Mouse (Mus musculus) forebrain, embryonic 13.5 days (tissue): ENCODE data around the gene Gatd1. TPM values are rescaled to one million over a fixed set of nuclear protein-coding genes. Genes with fewer than 3 reads are reported as not detected.
"Not testable (repeated sequence)": the region's sequence is repeated elsewhere in the genome, so short reads cannot be mapped to it uniquely, and the experiment has no call there.

Experiments used
- ATAC-seq: fragments of 200-750 bp; cut with Nextera tagmentation; 2 replicates; pipeline ENCODE4 v1.8.0; 2017
- H3K27ac ChIP-seq: fragments of 300-500 bp; sonication (generic); 2 replicates; pipeline ENCODE4 v1.5.1; 2015; ENCODE audit warnings: inconsistent platforms, mild to moderate bottlenecking, moderate library complexity
- H3K27me3 ChIP-seq: fragments of 300-500 bp; sonication (generic); 2 replicates; pipeline ENCODE4 v1.6.1; 2015; ENCODE audit warnings: mild to moderate bottlenecking, inconsistent platforms
- H3K36me3 ChIP-seq: fragments of 300-500 bp; sonication (generic); 2 replicates; pipeline ENCODE4 v1.6.1; 2015; ENCODE audit warnings: mild to moderate bottlenecking, inconsistent platforms; ENCODE audit not compliant: poor library complexity, severe bottlenecking
- H3K4me1 ChIP-seq: fragments of 300-500 bp; sonication (generic); 2 replicates; pipeline ENCODE4 v1.6.1; 2015; ENCODE audit warnings: inconsistent platforms
- H3K4me2 ChIP-seq: fragments of 300-500 bp; sonication (generic); 2 replicates; pipeline ENCODE4 v1.6.1; 2015; ENCODE audit warnings: inconsistent platforms, mild to moderate bottlenecking, moderate library complexity
- H3K4me3 ChIP-seq: fragments of 300-500 bp; sonication (generic); 2 replicates; pipeline ENCODE4 v1.5.1; 2015; ENCODE audit warnings: mild to moderate bottlenecking, inconsistent platforms
- H3K9ac ChIP-seq: fragments of 300-500 bp; sonication (generic); 2 replicates; pipeline ENCODE4 v1.6.1; 2015; ENCODE audit warnings: mild to moderate bottlenecking, inconsistent platforms
- H3K9me3 ChIP-seq: fragments of 300-500 bp; sonication (generic); replicated peaks from 2 replicates; pipeline ENCODE4 v1.6.1; 2016; ENCODE audit warnings: inconsistent platforms
- WGBS: fragments of 180-500 bp; shearing (Covaris S2); methylation state at CpG from one replicate; pipeline ENCODE4 v1.1.7; 2015; 5-methylcytosine and 5-hydroxymethylcytosine counted together
- polyA plus RNA-seq: library from polyadenylated mRNA; unstranded; fragments of >200 nt; fragmentation: Nextera tagmentation; extraction: Ambion mirVana; gene quantifications from 2 replicates; pipeline ENCODE4 v1.2.1, GENCODE M21; 2015

Gatd1 gene
- polyA plus RNA-seq, 1 experiment from 2014 or later = 55.6 TPM

- peak within 1 kb of the TSS; percentile 52 for H3K27ac ChIP-seq
- H3K4me3 ChIP-seq = peak within 1 kb of the TSS; percentile 68
- peaks cover 17% of the 10 kb centered on the region for H3K27me3 ChIP-seq
- peaks cover 21% of the 10 kb centered on the region for H3K4me1 ChIP-seq
- peak within 1 kb of the TSS; percentile 80 for H3K9ac ChIP-seq
- H3K9me3 ChIP-seq = no peaks in the 10 kb centered on the region
- under 1% methylated on average over 41 of the region's 45 CpGs for WGBS
- ATAC-seq = peak; percentile 80
- peak within 1 kb of the TSS; percentile 95 for H3K4me2 ChIP-seq
- H3K36me3 ChIP-seq = peaks cover 42% of the 10 kb centered on the region
Measured at GRCm38 (mm10) chr7:141454967-141455551, 41.1 kb upstream of the Gatd1 start, which contains the start of gene Pnpla2. Gene Pnpla2 (plus strand): TSS chr7:141455198.

- Histone ChIP-seq H3K36me3 (peaks cover 41% of the 10 kb centered on the region), H3K4me1 (peaks cover 25% of the 10 kb centered on the region), H3K27me3 (0 out of 2 replicates have a peak, but pooled peaks cover 6% of the 10 kb centered on the region), H3K9me3 (no peaks in the 10 kb centered on the region), H3K4me2 (no peak overlapping the region), H3K9ac (no peak overlapping the region), H3K4me3 (no peak overlapping the region), H3K27ac (no peak overlapping the region)
- ATAC-seq = no peak
- 72% methylated on average over 2 of the region's 2 CpGs for WGBS
Measured at GRCm38 (mm10) chr7:141453636-141454035, 39.7 kb upstream of the Gatd1 start.

GRCm38 (mm10) chr7:141451928-141452327 lies 38.0 kb upstream of the Gatd1 start:
- H3K27me3 ChIP-seq = 0 out of 2 replicates have a peak, but pooled peaks cover 6% of the 10 kb centered on the region
- H3K4me1 ChIP-seq = peaks cover 32% of the 10 kb centered on the region
- ATAC-seq = no peak
- peaks cover 40% of the 10 kb centered on the region for H3K36me3 ChIP-seq
- no peak overlapping the region for H3K27ac ChIP-seq
- H3K9me3 ChIP-seq = no peaks in the 10 kb centered on the region
- no peak overlapping the region for H3K4me3 ChIP-seq
- no peak overlapping the region for H3K4me2 ChIP-seq
- H3K9ac ChIP-seq = no peak overlapping the region

GRCm38 (mm10) chr7:141447110-141447991 lies 33.4 kb upstream of the Gatd1 start, which contains the start of gene Rplp2:
Gene Rplp2 (plus strand): TSS chr7:141447370.
- Histone ChIP-seq H3K27ac (peak within 1 kb of the TSS; percentile 89), H3K9ac (peak within 1 kb of the TSS; percentile 94), H3K4me3 (peak within 1 kb of the TSS; percentile 92), H3K4me2 (peak within 1 kb of the TSS; percentile 80), H3K9me3 (no peaks in the 10 kb centered on the region), H3K36me3 (peaks cover 39% of the 10 kb centered on the region), H3K27me3 (no peaks in the 10 kb centered on the region), H3K4me1 (peaks cover 30% of the 10 kb centered on the region)
- peak; percentile 93 for ATAC-seq
- under 1% methylated on average over 63 of the region's 63 CpGs for WGBS

- H3K9ac ChIP-seq, H3K27me3 ChIP-seq, H3K4me3 ChIP-seq, H3K9me3 ChIP-seq, H3K27ac ChIP-seq, ATAC-seq: not testable (repeated sequence)
- peaks cover 32% of the 10 kb centered on the region for H3K36me3 ChIP-seq
- 83% methylated on average over 3 of the region's 3 CpGs for WGBS
- H3K4me1 ChIP-seq = peaks cover 40% of the 10 kb centered on the region
- H3K4me2 ChIP-seq = peak overlapping the region; percentile 80
Measured at GRCm38 (mm10) chr7:141446374-141446773, 32.4 kb upstream of the Gatd1 start.

GRCm38 (mm10) chr7:141443828-141444237 lies 29.9 kb upstream of the Gatd1 start, which contains the start of gene Pidd1:
Gene Pidd1 (minus strand): TSS chr7:141444025.
- ATAC-seq = peak; percentile 34; the same call in 1 of the 2 replicates
- Histone ChIP-seq H3K4me1 (peaks cover 47% of the 10 kb centered on the region), H3K27ac (peak within 1 kb of the TSS; percentile 63), H3K27me3 (no peaks in the 10 kb centered on the region), H3K4me3 (peak within 1 kb of the TSS; percentile 45), H3K9me3 (no peaks in the 10 kb centered on the region), H3K4me2 (peak within 1 kb of the TSS; percentile 79), H3K36me3 (peaks cover 33% of the 10 kb centered on the region), H3K9ac (peak within 1 kb of the TSS; percentile 69)
- under 1% methylated on average over 25 of the region's 25 CpGs for WGBS

- Histone ChIP-seq H3K9ac (peak overlapping the region; percentile 69), H3K36me3 (peaks cover 34% of the 10 kb centered on the region), H3K27ac (peak overlapping the region; percentile 63), H3K9me3 (no peaks in the 10 kb centered on the region), H3K4me1 (peaks cover 41% of the 10 kb centered on the region), H3K4me2 (peak overlapping the region; percentile 79), H3K4me3 (peak overlapping the region; percentile 45), H3K27me3 (no peaks in the 10 kb centered on the region)
- WGBS = 20% methylated on average over 12 of the region's 12 CpGs
- no peak for ATAC-seq
Measured at GRCm38 (mm10) chr7:141443081-141443821, 29.3 kb upstream of the Gatd1 start.

- no peak for ATAC-seq
- Histone ChIP-seq H3K9ac (peak overlapping the region; percentile 69), H3K4me2 (peak overlapping the region; percentile 79), H3K36me3 (peaks cover 35% of the 10 kb centered on the region), H3K4me3 (peak overlapping the region; percentile 45), H3K27ac (peak overlapping the region; percentile 63; the same call in 1 of the 2 replicates), H3K9me3 (no peaks in the 10 kb centered on the region), H3K4me1 (peaks cover 44% of the 10 kb centered on the region), H3K27me3 (no peaks in the 10 kb centered on the region)
- WGBS = 92% methylated on average over 13 of the region's 13 CpGs
Measured at GRCm38 (mm10) chr7:141442199-141442598, 28.3 kb upstream of the Gatd1 start.

- Histone ChIP-seq H3K4me1 (peaks cover 51% of the 10 kb centered on the region), H3K9ac (peak overlapping the region; percentile 69), H3K9me3 (no peaks in the 10 kb centered on the region), H3K4me2 (peak overlapping the region; percentile 79), H3K4me3 (peak overlapping the region; percentile 6; the same call in 1 of the 2 replicates), H3K36me3 (peaks cover 35% of the 10 kb centered on the region), H3K27me3 (no peaks in the 10 kb centered on the region), H3K27ac (no peak overlapping the region)
- WGBS = 87% methylated on average over 9 of the region's 9 CpGs
- no peak for ATAC-seq
Measured at GRCm38 (mm10) chr7:141441460-141441859, 27.5 kb upstream of the Gatd1 start.

- Histone ChIP-seq H3K4me2 (no peak overlapping the region), H3K9ac (peak overlapping the region; percentile 48; the same call in 1 of the 2 replicates), H3K27ac (no peak overlapping the region), H3K27me3 (no peaks in the 10 kb centered on the region), H3K9me3 (no peaks in the 10 kb centered on the region), H3K4me1 (peaks cover 60% of the 10 kb centered on the region), H3K36me3 (peaks cover 35% of the 10 kb centered on the region), H3K4me3 (no peak overlapping the region)
- 20% methylated on average over 6 of the region's 6 CpGs for WGBS
- ATAC-seq = no peak
Measured at GRCm38 (mm10) chr7:141440613-141441012, 26.7 kb upstream of the Gatd1 start.

GRCm38 (mm10) chr7:141439811-141440210 lies 25.9 kb upstream of the Gatd1 start:
- Histone ChIP-seq H3K4me1 (peaks cover 67% of the 10 kb centered on the region), H3K36me3 (peaks cover 35% of the 10 kb centered on the region), H3K27ac (no peak overlapping the region), H3K9ac (no peak overlapping the region), H3K9me3 (no peaks in the 10 kb centered on the region), H3K4me3 (no peak overlapping the region), H3K4me2 (no peak overlapping the region), H3K27me3 (no peaks in the 10 kb centered on the region)
- ATAC-seq = no peak
- 97% methylated on average over 11 of the region's 11 CpGs for WGBS
